Mouse (Mus musculus) embryonic fibroblast, embryonic 13.5 days (primary cell): ENCODE measurements at regions not wholly inside any gene's neighbourhood (a gene's known extent, or its start where the extent isn't known, plus 50 kb on each side); places are given as distances from the start of the nearest gene placed in this dataset.

ENCODE experiments used
- H3K27ac ChIP-seq: 2 replicates; pipeline ENCODE4 v1.5.1; 2012; ENCODE audit warnings: low read length, control low read depth, inconsistent platforms; ENCODE audit not compliant: insufficient read depth
- H3K4me1 ChIP-seq: 2 replicates; pipeline ENCODE4 v1.6.1; 2011; ENCODE audit warnings: low read length; ENCODE audit not compliant: control insufficient read depth, insufficient read depth
- H3K4me3 ChIP-seq: 2 replicates; pipeline ENCODE4 v1.5.1; 2011; ENCODE audit warnings: mild to moderate bottlenecking, control low read depth, low read length; ENCODE audit not compliant: insufficient read depth
- CTCF ChIP-seq: IDR thresholded peaks from 2 replicates; pipeline ENCODE4 v1.5.1; 2011; ENCODE audit warnings: mild to moderate bottlenecking, control low read depth, low read length, moderate library complexity, borderline replicate concordance; ENCODE audit not compliant: insufficient read depth
- POLR2A ChIP-seq: IDR thresholded peaks from 2 replicates; pipeline ENCODE4 v1.6.1; 2011; ENCODE audit warnings: low read depth, mild to moderate bottlenecking, control low read depth, low read length, moderate library complexity

- Histone ChIP-seq H3K27ac (no peak overlapping the region), H3K4me1 (no peaks in the 10 kb centered on the region), H3K4me3 (no peak overlapping the region)
- TF ChIP-seq POLR2A (no peak), CTCF (no peak)
These were observed 123.8 kb downstream of the Fam161a start for GRCm38 (mm10) chr11:23131122-23131521.

- no peak overlapping the region for H3K4me3 ChIP-seq
- H3K4me1 ChIP-seq, result no peaks in the 10 kb centered on the region
- TF ChIP-seq CTCF (no peak), POLR2A (no peak)
- H3K27ac ChIP-seq, result no peak overlapping the region
These were observed 124.2 kb upstream of the Xpo1 start for GRCm38 (mm10) chr11:23131632-23132031.

GRCm38 (mm10) chr11:23140429-23141099 lies 115.3 kb upstream of the Xpo1 start:
- H3K27ac ChIP-seq, result no peak overlapping the region

GRCm38 (mm10) chr11:23141100-23141837 lies 114.6 kb upstream of the Xpo1 start:
- Histone ChIP-seq H3K4me3 (no peak overlapping the region), H3K4me1 (no peaks in the 10 kb centered on the region), H3K27ac (no peak overlapping the region)
- TF ChIP-seq CTCF, result no peak
- no peak for TF ChIP-seq POLR2A

More at GRCm38 (mm10) chr11:23140429-23141099, 115.3 kb upstream of the Xpo1 start:
- no peak overlapping the region for H3K4me3 ChIP-seq
- no peak for TF ChIP-seq CTCF
- no peak for TF ChIP-seq POLR2A
- H3K4me1 ChIP-seq, result no peaks in the 10 kb centered on the region

- no peak for TF ChIP-seq POLR2A
- TF ChIP-seq CTCF, result no peak
- Histone ChIP-seq H3K4me1 (no peaks in the 10 kb centered on the region), H3K27ac (no peak overlapping the region), H3K4me3 (no peak overlapping the region)
These were observed 107.7 kb upstream of the Xpo1 start for GRCm38 (mm10) chr11:23148048-23148596.

- H3K4me3 ChIP-seq, result no peak overlapping the region
- TF ChIP-seq CTCF, result no peak
- TF ChIP-seq POLR2A, result no peak
- H3K4me1 ChIP-seq, result no peaks in the 10 kb centered on the region
- H3K27ac ChIP-seq, result no peak overlapping the region
These were observed 106.1 kb upstream of the Xpo1 start for GRCm38 (mm10) chr11:23149556-23150244.

- Histone ChIP-seq H3K4me3 (no peak overlapping the region), H3K27ac (no peak overlapping the region), H3K4me1 (no peaks in the 10 kb centered on the region)
- TF ChIP-seq POLR2A (no peak), CTCF (no peak)
These were observed 101.0 kb upstream of the Xpo1 start for GRCm38 (mm10) chr11:23154851-23155250.

GRCm38 (mm10) chr11:23168546-23169218 lies 87.2 kb upstream of the Xpo1 start:
- no peak overlapping the region for H3K4me3 ChIP-seq
- H3K27ac ChIP-seq, result no peak overlapping the region
- TF ChIP-seq POLR2A (no peak), CTCF (no peak)
- H3K4me1 ChIP-seq, result no peaks in the 10 kb centered on the region

- TF ChIP-seq POLR2A (no peak), CTCF (no peak)
- no peak overlapping the region for H3K4me3 ChIP-seq
- H3K4me1 ChIP-seq, result no peaks in the 10 kb centered on the region
- H3K27ac ChIP-seq, result no peak overlapping the region
These were observed 86.0 kb upstream of the Xpo1 start for GRCm38 (mm10) chr11:23169742-23170428.
